Mouse (Mus musculus) hematopoietic stem cell, adult 5-6 weeks (primary cell): ENCODE results near the gene Kri1. TPM values are rescaled to one million over a fixed set of nuclear protein-coding genes. Genes with fewer than 3 reads are reported as not detected.
A peak's percentile ranks its signal among the peaks of the same experiment; 100 is the strongest.
"Not testable (repeated sequence)": the region's sequence is repeated elsewhere in the genome, so short reads cannot be mapped to it uniquely, and the experiment has no call there.

Experiments
- ATAC-seq, 2 experiments: fragments of 125-278 bp in 1 of 2; replicated peaks in 1 of 2; 2 replicates each; pipeline ENCODE4 v1.8.0; 2016 to 2017; ENCODE audit warnings: inconsistent platforms in 2 of 2, mild to moderate bottlenecking in 2 of 2, moderate number of reproducible peaks in 2 of 2, low read depth in 1 of 2, moderate TSS enrichment in 1 of 2; ENCODE audit not compliant: low FRiP score in 2 of 2, poor library complexity in 2 of 2, severe bottlenecking in 2 of 2, insufficient read depth in 1 of 2, low TSS enrichment in 1 of 2
- total RNA-seq: library from RNA; stranded (forward); fragments of 172-1452, 232-1000 nt; gene quantifications from 2 replicates; pipeline ENCODE4 v1.2.3, GENCODE M21; 2017

Kri1 gene
- total RNA-seq, 1 experiment from 2014 or later = 98.0 TPM

DNA sequence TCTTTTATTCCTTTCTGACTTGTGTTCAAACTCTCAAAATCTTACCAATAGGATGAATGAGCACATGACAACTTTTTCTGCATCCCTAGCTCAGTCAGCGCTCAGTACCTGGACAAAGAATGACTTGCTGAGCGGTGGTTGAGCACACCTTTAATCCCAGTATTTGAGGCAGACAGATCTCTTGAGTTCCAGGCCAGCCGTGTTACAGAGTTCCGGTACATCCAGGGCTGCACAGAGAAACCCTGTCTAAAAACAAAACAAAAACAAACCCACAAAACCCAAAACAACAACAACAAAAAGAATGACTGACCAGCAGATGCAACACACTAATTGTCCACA, 32.5 kb upstream of the Kri1 start:
- no peak for ATAC-seq

DNA sequence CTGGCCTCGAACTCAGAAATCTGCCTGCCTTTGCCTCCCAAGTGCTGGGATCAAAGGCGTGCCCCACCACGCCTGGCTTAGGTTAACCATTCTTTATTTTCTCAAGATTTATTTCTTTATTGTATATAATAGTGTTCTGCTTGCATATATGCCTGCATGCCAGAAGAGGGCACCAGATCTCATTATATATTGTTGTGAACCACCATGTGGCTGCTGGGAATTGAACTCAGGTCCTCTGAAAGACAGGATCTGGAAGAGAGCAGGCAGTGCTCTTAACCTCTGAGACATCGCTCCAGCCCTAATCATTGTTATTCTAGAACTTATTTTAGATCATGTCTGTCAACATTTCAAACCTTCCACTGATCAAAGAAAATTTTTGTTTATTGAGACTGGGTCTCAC, 31.7 kb upstream of the Kri1 start:
- no peak for ATAC-seq

DNA sequence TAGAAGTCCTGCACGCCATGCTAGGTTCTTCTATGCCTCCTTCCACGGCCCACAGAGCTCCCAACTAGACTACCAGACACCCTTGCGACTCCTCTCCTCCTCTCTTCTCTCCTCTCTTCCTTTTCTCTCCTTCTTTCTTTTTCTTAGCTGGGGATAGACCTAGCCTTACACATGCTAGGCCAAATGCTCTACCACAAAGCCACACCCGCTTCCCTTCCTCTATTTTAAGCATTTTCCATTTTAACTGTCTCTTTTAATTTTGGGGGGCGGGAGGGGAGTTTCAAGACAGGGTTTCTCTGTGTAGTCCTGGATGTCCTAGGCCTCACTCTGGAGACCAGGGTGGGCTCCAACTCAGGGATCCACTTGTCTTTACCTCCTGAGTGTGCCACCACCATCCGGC, 31.0 kb upstream of the Kri1 start:
- ATAC-seq = no peak

DNA sequence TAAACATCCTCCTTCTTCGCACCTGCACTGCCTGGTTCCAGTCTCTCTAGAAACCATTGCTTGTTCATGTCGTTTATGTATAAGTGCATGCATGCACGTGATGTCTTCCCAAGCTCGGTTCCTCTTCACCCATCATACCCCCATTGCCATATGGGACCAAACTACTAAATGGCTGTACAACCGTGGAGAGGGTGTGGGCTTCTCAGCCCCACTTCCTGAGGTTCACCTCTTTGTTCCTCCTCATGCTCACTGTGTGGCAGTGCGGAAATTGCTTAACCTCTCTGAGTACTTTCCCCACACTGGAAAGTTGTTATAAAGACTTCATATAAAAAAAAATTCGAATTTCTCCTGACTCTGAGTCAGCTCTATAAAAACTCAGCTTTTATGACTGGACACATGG, 28.9 kb upstream of the Kri1 start:
- ATAC-seq = no peak; a peak in 1 of 4 replicates

DNA sequence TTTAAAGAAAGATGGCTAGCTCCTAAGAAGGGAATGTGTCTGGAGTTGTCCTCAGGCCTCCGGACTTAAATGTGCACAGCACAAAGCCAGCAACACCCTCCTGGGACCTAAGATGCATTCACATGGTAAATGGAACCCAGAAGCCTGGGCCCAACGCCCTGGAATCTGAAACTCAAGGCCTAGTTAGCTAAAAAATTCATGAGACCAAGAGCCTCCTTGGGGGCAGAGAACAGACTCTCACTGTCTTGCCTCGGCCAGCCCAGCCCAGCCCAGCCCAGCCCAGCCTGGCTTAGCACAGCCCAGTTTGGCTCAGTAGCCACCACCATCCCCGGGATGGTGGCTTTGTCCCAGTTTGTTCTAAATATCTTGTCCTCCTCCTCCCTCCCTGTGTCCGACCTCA, 27.7 kb upstream of the Kri1 start:
- ATAC-seq = no peak

DNA sequence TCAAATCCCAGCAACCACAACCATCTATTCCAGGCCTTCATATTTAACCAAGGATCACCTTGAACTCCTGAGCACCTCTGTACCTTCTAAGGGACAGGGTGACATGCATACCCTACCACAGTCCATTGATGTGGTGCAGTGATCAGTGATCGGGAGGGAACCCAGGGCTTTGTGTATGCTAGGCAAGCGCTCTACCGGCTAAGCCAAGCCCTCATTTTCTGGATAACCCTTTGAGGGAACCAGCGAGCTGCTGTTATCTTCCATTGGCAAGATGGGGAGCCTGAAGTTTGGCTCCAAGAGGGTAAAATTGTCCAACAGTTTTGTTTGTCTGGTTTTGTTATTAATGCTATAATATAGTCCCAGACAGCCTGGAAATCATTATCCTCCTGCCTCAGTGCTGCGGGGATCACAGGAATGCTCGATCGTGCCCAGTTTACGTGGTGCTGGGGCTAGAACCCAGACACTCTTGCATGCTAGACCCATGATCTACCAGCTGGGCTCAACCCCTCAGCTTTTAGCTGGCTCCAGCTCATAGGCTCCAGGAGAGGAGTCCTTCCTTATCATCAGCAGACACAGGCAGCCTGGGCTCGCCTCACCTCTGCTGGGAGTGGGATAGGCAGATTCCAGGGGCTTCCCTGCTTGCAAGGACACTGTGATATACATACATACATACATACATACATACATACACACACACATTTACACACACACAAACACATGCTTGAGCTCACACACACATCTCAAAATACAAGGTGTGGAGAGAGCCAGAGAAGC, 26.8 kb upstream of the Kri1 start:
- no peak for ATAC-seq

DNA sequence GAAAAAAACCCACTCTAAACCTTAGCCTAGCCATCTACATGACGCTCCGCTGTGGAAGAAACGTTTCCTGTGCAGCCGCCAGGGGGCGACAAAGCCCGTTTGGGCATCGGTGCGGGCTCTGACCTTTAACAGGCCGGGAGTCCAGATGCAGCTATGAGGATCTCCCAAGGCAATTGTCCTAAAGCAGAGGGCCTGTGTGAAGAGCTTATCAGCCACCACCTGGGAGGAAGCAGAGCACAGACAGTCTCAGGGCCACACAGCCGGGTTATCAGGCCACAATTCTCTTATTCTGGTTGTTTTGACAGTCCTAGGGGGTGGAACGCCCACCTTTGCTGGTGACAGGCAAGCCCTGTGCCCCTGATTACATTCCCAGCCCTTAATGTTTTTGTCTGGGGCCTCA, 25.6 kb upstream of the Kri1 start:
- ATAC-seq = peak; percentile 78 to 79

DNA sequence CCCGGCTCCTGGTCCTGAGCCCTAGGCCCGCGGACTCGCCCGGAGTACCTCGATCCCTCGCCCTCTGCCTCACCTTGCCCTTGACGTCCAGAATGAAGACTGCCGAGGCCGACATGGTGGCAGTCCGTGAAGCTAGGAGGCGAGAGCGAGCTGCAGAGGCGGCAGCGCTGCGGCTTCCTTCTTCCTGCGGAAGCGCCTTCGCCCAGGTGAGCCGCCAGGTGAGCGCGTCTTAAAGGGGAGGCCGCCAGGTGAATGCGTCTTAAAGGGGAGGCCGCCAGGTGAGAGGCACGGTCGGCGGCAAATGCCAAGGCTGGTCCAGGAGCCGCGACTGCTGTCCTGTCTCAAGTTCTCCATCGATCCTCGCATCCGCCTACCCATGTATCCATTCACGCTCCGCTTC, 24.4 kb upstream of the Kri1 start, which contains the start of gene Ap1m2:
Ap1m2 (minus strand) TSS at position 204 of the 400 bp plus-strand sequence.
- ATAC-seq = no peak

DNA sequence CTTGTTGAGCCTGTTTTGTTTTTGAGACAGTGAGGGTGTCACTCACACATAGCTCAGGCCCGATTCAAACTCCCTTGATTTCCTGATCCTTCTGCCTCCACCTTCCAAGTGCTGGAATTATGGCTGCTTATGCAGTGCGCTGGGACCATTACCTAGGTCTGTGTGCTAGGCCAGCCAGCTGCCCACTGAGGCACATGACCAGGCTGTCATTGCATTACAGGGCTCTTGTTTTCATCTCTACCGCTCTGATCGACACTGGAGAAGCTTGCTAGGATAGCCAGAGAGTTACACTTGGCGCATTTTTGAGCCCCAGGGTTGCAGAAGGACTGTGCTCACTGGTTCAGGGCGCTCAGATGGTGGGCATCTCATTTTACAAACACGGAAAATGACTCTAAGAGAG, 23.9 kb upstream of the Kri1 start:
- no peak for ATAC-seq

DNA sequence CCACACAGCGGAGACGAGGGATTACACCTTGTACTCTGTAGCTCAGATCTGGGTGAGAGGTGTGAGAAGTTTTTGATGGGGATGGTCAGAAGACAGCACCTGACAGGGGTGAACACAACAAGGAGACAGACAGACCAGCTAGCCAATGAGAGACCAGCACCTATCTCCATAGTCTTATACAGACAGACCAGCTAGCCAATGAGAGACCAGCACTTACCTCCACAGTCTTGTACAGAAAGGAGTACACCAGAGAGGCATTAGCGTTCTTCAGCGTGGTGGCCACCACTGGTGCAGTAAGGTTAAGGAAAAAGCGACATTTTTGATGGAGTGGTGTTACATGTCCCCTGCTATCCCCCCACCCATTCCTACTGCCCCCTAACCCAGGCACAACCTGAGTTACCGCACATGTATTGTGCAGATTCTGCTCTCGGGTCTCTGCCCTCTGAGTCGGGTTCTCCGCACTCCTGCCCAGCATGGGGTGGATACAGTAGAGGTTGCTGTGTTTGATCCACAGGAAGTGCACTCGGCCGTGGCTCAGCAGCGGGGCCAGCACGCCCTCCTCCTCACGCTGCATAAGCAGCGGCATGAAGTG, 21.5 kb upstream of the Kri1 start:
- ATAC-seq = peak; percentile 80 to 85

DNA sequence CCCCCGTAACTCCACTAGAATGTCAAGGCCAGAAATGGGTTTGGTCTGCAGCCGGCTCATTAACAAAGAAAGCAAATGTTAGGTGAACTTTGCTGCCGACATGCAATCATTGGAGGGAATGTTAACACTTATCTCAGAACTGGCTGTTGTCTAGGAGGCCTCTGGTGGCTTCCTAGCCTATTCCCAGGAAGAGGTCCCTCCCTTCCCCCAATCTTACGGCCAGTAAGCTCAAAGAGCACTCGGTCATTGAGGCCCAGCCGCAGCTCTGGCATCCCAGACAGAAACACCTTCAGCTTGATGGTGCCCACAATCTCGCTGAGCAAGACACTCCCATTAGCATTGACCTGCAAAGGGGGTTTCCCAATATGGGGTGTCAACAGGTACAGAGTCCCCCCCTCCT, 17.3 kb upstream of the Kri1 start:
- ATAC-seq = no peak

DNA sequence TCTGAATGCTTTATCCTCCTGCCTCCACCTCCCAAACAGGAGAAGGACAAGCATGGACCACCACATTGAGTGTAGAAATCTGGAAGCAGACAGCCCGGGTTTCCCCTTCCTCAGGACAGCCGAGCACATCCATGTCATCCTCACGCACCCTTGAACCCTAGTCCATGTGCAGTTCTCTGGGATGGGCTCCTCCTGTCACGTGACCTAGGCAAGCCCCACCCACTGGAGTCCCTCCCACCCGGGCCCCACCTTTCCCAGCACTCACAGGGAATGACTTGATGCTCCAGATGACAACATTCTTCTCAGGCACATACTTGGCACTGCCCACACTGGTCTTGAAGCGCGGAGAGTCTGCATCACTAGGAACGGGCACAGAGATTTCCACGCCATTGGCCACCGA, 11.2 kb upstream of the Kri1 start:
- no peak for ATAC-seq

DNA sequence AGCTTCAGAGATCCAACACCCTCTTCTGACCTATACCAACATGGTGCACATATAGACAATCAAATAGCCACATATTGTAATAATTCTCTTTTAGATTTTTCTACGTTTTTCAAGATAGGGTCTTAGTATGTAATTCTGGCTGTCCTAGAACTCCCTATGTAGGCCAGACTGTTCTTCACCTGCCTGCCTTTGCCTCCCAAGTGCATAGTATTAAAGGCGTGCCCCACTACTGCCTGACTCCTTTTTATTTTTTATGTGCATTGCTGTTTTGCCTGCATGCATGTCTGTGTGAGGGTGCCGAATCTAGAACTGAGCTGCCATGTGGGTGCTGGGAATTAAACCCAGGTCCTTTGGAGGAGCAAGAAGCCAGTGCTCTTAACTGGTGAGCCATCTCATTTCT, 4.5 kb upstream of the Kri1 start:
- ATAC-seq = no peak

DNA sequence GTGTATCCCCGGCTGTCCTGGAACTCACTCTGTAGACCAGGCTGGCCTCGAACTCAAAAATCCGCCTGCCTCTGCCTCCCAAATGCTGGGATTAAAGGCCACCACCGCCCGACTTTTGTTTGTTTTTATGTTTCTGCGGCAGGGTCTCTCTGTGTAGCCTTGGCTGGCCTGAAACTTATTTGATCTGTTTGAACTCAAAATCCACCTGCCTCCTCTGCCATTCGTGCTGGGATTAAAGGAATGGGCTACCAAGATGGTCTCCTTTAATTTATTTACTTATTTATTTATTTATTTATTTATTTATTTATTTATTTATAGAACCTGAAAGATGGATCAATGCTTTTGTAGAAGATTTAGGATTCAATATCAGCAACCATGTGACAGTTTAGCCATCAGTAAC, 4.1 kb upstream of the Kri1 start:
- not testable (repeated sequence) for ATAC-seq

DNA sequence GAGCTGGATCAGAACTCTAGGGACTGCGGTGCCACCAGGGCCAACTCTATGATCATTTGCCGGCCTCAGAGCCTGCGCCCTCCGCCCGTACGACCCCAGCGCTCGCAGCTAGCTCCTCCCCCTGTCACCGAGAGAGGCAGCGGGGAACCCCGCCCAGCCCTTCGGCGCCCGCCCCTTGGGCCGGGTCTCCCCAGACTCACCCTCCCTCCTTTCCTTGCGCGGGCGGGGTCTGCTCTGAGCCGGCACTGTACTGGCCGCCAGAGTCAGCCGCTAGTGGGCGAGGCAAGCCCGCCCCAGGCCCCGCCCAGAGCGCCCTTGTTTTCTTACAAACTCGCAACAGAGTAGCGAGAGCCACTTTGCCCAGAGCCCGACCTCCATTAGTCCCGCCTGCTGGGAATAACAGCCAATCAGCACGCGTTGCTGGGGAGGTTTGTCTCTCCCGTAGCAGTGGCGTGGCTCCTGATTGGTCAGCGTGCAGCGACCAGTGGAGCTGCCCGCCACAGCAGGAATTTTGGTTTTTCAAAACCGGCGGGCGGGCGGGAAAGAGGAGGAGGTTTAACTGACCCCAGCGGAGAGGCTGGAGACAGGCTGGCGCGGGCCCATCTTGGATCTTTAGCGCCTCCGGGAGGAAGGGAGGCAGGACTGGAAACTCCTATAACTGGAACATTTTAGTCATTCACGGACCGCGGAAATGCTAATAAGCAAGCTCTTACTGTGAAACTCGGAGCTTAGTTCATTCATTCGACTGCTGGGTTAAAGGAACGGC, 3.4 kb upstream of the Kri1 start, which contains the start of gene Cdkn2d:
Cdkn2d (minus strand) TSS at position 386 of the 766 bp plus-strand sequence.
- peak; percentile 80 to 82 for ATAC-seq

DNA sequence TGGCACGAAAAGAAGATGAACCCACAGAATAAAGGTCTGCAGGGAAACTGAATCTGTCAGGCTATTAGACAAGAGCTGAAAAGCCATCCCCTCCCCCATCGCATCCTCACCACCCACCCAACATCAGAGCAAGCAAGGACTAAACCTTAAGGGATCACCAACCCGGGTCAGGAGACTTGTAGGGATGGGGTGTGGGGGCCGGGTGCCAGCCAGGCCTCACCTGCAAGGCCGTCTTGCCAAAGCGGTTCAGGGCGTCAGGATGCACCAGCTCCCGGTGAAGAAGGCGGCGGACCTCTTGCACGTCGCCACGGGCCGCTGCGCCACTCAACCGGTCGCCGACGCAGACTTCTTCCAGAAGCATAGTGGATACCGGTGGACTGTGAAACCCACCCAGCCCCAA, 2.8 kb upstream of the Kri1 start:
- ATAC-seq = 0 out of 4 replicates have a peak, but pooled peaks of 1 of the 2 experiments have one; percentile 0

DNA sequence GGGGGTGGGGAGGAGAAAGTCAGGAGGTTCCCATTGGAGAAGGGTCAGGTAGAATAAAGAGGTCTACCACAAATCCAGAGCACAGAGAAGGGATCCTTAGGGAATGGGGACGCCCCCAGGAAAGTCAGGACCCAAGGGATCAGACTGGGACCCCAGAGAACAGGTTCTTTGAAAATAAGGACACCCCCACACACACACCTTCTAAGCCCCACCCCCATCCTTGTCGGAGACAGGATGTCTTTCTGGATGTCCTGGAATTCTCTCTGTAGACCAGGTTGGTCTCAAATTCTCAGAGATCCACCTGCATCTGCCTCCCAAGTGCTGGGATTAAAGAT, 1.5 kb upstream of the Kri1 start:
- no peak for ATAC-seq
